Mouse (Mus musculus) heart, adult 8-10 months (tissue): ENCODE measurements around the gene Gm11563. TPM values are rescaled to one million over a fixed set of nuclear protein-coding genes. Genes with fewer than 3 reads are reported as not detected.

Source experiments
- total RNA-seq, 4 experiments: library from RNA; stranded (reverse); gene quantifications; 2 replicates each; pipeline ENCODE4 v1.2.4; 2022

The Gm11563 gene
- total RNA-seq, 4 experiments from 2014 or later = not detected

Other genes with a start within 250 kb of the Gm11563 start
- not detected for gene Krt12, start 236.7 kb downstream of the Gm11563 start, total RNA-seq
- gene Krt20, start 220.8 kb downstream of the Gm11563 start, total RNA-seq = not detected
- gene Krt23, start 165.8 kb downstream of the Gm11563 start, total RNA-seq = not detected
- gene Krt39, start 137.6 kb downstream of the Gm11563 start, total RNA-seq = not detected
- gene Krt40, start 115.8 kb downstream of the Gm11563 start, total RNA-seq = not detected
- not detected for gene Krtap3-3, start 108.1 kb downstream of the Gm11563 start, total RNA-seq
- not detected for gene Krtap3-2, start 102.1 kb downstream of the Gm11563 start, total RNA-seq
- not detected for gene Gm11939, start 99.5 kb downstream of the Gm11563 start, total RNA-seq
- not detected for gene Krtap3-1, start 92.3 kb downstream of the Gm11563 start, total RNA-seq
- not detected for gene Krtap1-5, start 77.9 kb downstream of the Gm11563 start, total RNA-seq
- not detected for gene Krtap1-4, start 75.3 kb downstream of the Gm11563 start, total RNA-seq
- not detected for gene Krtap1-3, start 67.6 kb downstream of the Gm11563 start, total RNA-seq
- gene Krtap9-3, start 60.9 kb downstream of the Gm11563 start, total RNA-seq = not detected
- not detected for gene Gm11938, start 55.7 kb downstream of the Gm11563 start, total RNA-seq
- gene Gm11937, start 48.8 kb downstream of the Gm11563 start, total RNA-seq = not detected
- gene Krtap2-4, start 44.1 kb downstream of the Gm11563 start, total RNA-seq = not detected
- gene Gm11562, start 38.5 kb downstream of the Gm11563 start, total RNA-seq = not detected
- gene Krtap4-1, start 30.7 kb downstream of the Gm11563 start, total RNA-seq = not detected
- not detected for gene Krtap4-2, start 23.9 kb downstream of the Gm11563 start, total RNA-seq
- gene Krtap4-7, start 14.9 kb downstream of the Gm11563 start, total RNA-seq = not detected
- not detected for gene Gm11555, start 8.7 kb downstream of the Gm11563 start, total RNA-seq
- gene Krtap4-6, start 7.0 kb upstream of the Gm11563 start, total RNA-seq = not detected
- not detected for gene Gm14190, start 31.8 kb upstream of the Gm11563 start, total RNA-seq
- not detected for gene Gm14180, start 75.3 kb upstream of the Gm11563 start, total RNA-seq
- gene Gm11595, start 114.0 kb upstream of the Gm11563 start, total RNA-seq = not detected
- gene Krtap4-8, start 121.7 kb upstream of the Gm11563 start, total RNA-seq = not detected
- gene Krtap4-9, start 126.2 kb upstream of the Gm11563 start, total RNA-seq = not detected
- not detected for gene Gm11596, start 134.5 kb upstream of the Gm11563 start, total RNA-seq
- not detected for gene Gm11569, start 140.0 kb upstream of the Gm11563 start, total RNA-seq
- not detected for gene Gm11554, start 145.5 kb upstream of the Gm11563 start, total RNA-seq
- gene Krtap4-13, start 150.9 kb upstream of the Gm11563 start, total RNA-seq = not detected
- not detected for gene Gm11564, start 156.7 kb upstream of the Gm11563 start, total RNA-seq
- gene 2300003K06Rik, start 179.1 kb upstream of the Gm11563 start, total RNA-seq = not detected
- not detected for gene Krtap4-16, start 192.6 kb upstream of the Gm11563 start, total RNA-seq
- gene Gm11568, start 199.0 kb upstream of the Gm11563 start, total RNA-seq = not detected
- gene Gm11559, start 205.5 kb upstream of the Gm11563 start, total RNA-seq = not detected
- gene Krtap9-1, start 214.4 kb upstream of the Gm11563 start, total RNA-seq = not detected
- not detected for gene Gm11567, start 220.2 kb upstream of the Gm11563 start, total RNA-seq
- gene Krtap31-1, start 249.0 kb upstream of the Gm11563 start, total RNA-seq = not detected